Mouse (Mus musculus) hindbrain, embryonic 16.5 days (tissue): Measurements from ENCODE around the gene Thbd. TPM values are rescaled to one million over a fixed set of nuclear protein-coding genes. Genes with fewer than 3 reads are reported as not detected.
A peak's percentile ranks its signal among the peaks of the same experiment; 100 is the strongest.

ENCODE experiments used
- ATAC-seq: fragments of 200-750 bp; cut with Nextera tagmentation; 2 replicates; pipeline ENCODE4 v1.8.0; 2017; ENCODE audit warnings: moderate TSS enrichment, moderate library complexity
- H3K27ac ChIP-seq: fragments of 300-500 bp; sonication (generic); 2 replicates; pipeline ENCODE4 v1.5.1; 2014; ENCODE audit warnings: low read depth, mild to moderate bottlenecking, control low read depth, low read length, moderate library complexity
- H3K27me3 ChIP-seq: fragments of 300-500 bp; sonication (generic); replicated peaks from 2 replicates; pipeline ENCODE4 v1.6.1; 2014; ENCODE audit warnings: low read length; ENCODE audit not compliant: control insufficient read depth, insufficient read depth
- H3K36me3 ChIP-seq: fragments of 300-500 bp; sonication (generic); 2 replicates; pipeline ENCODE4 v1.6.1; 2014; ENCODE audit warnings: mild to moderate bottlenecking, low read length, moderate library complexity, mixed read lengths; ENCODE audit not compliant: control insufficient read depth, insufficient read depth
- H3K4me1 ChIP-seq: fragments of 300-500 bp; sonication (generic); 2 replicates; pipeline ENCODE4 v1.6.1; 2014; ENCODE audit warnings: low read depth, low read length; ENCODE audit not compliant: control insufficient read depth, insufficient read depth
- H3K4me2 ChIP-seq: fragments of 300-500 bp; sonication (generic); 2 replicates; pipeline ENCODE4 v1.6.1; 2014; ENCODE audit warnings: mild to moderate bottlenecking, low read length, control low read depth, moderate library complexity
- H3K4me3 ChIP-seq: fragments of 300-500 bp; sonication (generic); 2 replicates; pipeline ENCODE4 v1.5.1; 2014; ENCODE audit warnings: mild to moderate bottlenecking, low read length, control low read depth, moderate library complexity
- H3K9ac ChIP-seq: fragments of 300-500 bp; sonication (generic); 2 replicates; pipeline ENCODE4 v1.6.1; 2014; ENCODE audit warnings: low read depth, mild to moderate bottlenecking, control low read depth, low read length, moderate library complexity
- H3K9me3 ChIP-seq: fragments of 300-500 bp; sonication (generic); 2 replicates; pipeline ENCODE4 v1.6.1; 2014; ENCODE audit warnings: mild to moderate bottlenecking, low read length, moderate library complexity; ENCODE audit not compliant: control insufficient read depth
- WGBS: fragments of 180-500 bp; shearing (Covaris S2); extraction: QIAGEN DNeasy Blood & Tissue Kit; methylation state at CpG from one replicate; pipeline ENCODE4 v1.1.7; 2014; 5-methylcytosine and 5-hydroxymethylcytosine counted together
- polyA plus RNA-seq: library from polyadenylated mRNA; unstranded; fragments of >200 nt; fragmentation: Nextera tagmentation; extraction: Ambion mirVana; gene quantifications from 2 replicates; pipeline ENCODE4 v1.2.1, GENCODE M21; 2015

The Thbd gene
- polyA plus RNA-seq, 1 experiment from 2014 or later = 11.6 TPM

DNA sequence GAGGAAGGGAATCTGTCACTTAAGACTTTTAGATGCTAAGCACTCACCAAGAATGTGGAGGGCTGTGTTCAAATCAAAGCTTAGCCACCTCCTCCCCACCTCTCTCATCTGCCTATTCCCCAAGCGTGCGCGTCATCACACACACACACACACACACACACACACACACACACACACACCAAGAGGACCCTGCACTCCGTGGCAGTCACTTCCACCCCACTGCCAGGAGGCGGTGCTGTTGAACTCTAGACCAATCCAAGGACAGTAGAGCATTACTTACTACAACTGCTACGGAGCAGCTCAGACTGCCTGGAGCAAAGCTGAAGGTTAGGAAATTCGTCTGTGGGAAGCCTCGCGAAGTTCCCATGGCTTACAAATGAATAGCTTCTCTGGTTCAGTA is 1.2 kb upstream of the Thbd start:
- Histone ChIP-seq H3K4me1 (peaks cover 21% of the 10 kb centered on the region), H3K27me3 (peaks cover 31% of the 10 kb centered on the region), H3K4me2 (no peak overlapping the region), H3K9me3 (no peaks in the 10 kb centered on the region), H3K36me3 (no peaks in the 10 kb centered on the region), H3K9ac (no peak overlapping the region), H3K4me3 (no peak overlapping the region), H3K27ac (no peak overlapping the region)
- WGBS = 16% methylated on average over 9 of the region's 9 CpGs
- peak; percentile 85 for ATAC-seq

DNA sequence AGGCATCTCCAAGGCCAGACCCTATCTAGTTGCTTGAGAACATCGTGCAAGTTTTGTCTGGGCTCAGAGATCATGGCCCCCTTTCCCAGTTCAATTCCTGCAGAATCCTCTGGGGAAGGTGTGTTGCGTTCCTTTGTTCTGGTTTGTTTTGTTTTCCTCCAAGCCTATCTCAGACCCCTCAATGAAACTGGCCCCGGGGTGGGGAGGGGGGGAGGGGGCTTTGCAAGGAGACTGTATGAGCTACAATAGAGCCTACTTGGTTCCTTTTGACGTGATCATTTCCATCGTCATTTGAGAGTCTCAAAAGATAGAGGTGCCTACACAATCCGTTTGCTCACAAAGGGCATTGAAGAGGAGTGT is 753 bp upstream of the Thbd start:
- Histone ChIP-seq H3K9me3 (no peaks in the 10 kb centered on the region), H3K4me1 (peaks cover 21% of the 10 kb centered on the region), H3K9ac (no peak overlapping the region), H3K27me3 (peaks cover 31% of the 10 kb centered on the region), H3K4me3 (no peak overlapping the region), H3K4me2 (no peak overlapping the region; the same call in 1 of the 2 replicates), H3K27ac (no peak overlapping the region), H3K36me3 (no peaks in the 10 kb centered on the region)
- ATAC-seq = no peak; the same call in 1 of the 2 replicates
- WGBS = 9% methylated on average over 6 of the region's 6 CpGs

DNA sequence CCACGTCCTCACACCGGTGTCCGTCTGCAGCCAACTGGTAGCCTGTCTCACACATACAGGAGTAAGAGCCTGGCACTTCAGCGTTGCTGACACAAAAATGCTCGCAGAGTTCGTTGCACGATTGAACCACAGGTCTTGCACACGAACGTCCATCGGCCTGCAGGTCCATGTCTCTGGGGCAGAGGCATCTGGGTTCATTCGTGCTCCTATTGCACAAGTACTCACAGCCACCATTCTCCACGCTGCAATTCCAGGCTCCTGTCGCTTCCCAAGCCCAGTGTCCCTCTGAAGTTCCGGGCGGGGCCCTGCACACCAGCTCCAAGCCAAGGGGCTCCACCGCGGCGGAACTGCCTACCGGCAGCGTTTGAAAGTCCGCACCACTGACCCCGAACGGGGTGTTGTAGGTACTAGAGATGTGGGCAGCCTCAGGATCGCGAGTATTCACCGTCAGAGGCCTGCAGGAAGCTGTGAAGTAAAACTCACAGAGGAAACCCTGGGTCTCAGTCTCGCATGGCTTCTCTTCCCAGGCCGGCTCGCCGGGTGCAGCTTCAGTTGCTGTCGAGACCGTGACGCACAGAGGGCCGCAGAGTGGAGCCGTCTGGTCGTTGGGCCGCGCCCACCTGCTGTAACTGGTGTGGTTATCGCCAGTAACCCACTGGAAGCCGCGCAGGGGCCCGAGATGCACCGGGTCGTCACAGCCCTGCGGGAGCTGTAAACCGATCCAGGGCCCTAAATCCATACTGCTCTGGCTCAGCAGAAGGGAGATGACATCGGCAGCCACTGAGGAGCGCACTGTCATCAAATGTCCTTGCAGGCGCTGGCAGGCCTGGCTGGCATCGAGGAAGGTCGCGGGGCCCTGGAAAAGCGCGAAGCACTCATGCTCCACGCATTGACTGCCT is 768 bp downstream of the Thbd start:
- Histone ChIP-seq H3K4me3 (peak overlapping the region; percentile 41), H3K9me3 (no peaks in the 10 kb centered on the region), H3K36me3 (no peaks in the 10 kb centered on the region), H3K27me3 (peaks cover 31% of the 10 kb centered on the region), H3K4me1 (peaks cover 21% of the 10 kb centered on the region), H3K9ac (peak overlapping the region; percentile 54), H3K27ac (no peak overlapping the region), H3K4me2 (peak overlapping the region; percentile 65)
- ATAC-seq = peak; percentile 43
- 5% methylated on average over 55 of the region's 55 CpGs for WGBS

DNA sequence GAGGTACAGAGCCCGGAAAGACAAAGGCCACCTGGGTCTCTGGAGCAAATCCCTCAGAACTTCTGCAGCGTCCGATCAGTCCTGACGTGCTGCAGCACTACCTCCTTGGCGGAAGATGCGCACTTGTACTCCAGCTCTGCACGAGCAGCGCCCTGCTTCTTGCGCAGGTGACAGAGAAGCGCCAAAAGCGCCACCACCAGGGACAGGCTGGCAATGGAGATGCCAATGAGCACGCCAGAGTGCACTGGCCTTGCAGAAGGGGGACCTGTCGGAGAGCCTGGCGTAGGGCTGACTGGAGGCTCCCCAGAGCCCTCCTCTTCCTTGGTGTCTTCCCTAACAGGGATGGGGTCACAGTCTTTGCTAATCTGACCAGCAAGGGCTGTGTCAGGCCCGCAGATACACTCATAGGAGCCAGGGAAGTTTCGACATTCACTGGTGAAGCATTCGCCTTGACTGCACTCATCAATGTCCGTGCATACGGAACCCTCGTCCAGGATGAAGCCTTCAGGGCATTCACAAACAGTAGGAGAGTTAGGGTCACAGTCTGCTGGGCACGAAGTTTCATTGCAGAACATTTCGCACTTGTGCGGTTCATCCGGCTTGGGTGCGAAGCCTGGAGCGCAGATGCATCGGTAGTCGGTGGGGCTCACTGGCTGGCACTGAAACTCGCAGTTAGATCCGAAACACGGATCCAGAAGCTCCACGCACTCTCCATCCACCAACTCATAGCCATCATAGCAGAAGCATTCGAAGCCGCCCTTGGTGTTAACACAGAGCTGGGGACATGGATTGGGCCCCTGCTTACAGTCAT is 1.6 kb downstream of the Thbd start:
- Histone ChIP-seq H3K4me1 (peaks cover 21% of the 10 kb centered on the region), H3K27ac (no peak overlapping the region), H3K4me2 (peak overlapping the region; percentile 65), H3K9ac (0 out of 2 replicates have a peak overlapping the region, but pooled peaks have one; percentile 0), H3K9me3 (no peaks in the 10 kb centered on the region), H3K4me3 (peak overlapping the region; percentile 41), H3K36me3 (no peaks in the 10 kb centered on the region), H3K27me3 (peaks cover 31% of the 10 kb centered on the region)
- ATAC-seq = peak; percentile 37; the same call in 1 of the 2 replicates
- whole genome bisulfite sequencing = 9% methylated on average over 34 of the region's 34 CpGs

DNA sequence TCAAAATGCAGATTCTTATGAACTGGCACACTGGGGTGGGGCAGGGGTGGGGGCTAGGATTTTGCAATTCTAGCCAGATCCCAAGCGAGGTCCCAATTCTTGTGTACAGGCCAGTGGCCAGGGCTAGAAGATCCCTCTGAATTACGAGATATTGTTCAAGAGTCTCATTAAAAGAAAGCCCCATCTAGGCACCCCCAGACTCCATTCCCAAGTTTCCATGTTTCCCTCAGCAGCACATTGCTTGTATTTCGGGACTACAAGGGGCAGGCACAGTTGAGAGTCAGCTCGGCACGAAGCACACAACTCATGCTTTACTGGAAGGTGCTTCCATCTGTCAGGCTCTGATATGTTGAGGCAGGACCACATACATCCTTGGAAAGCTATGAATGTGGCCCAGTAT is 3.1 kb downstream of the Thbd start:
- no peak for ATAC-seq
- H3K36me3 ChIP-seq = no peaks in the 10 kb centered on the region
- no peak overlapping the region for H3K9ac ChIP-seq
- H3K4me3 ChIP-seq = no peak overlapping the region
- no peak overlapping the region for H3K27ac ChIP-seq
- no peaks in the 10 kb centered on the region for H3K9me3 ChIP-seq
- no peak overlapping the region for H3K4me2 ChIP-seq
- 88% methylated on average over 5 of the region's 5 CpGs for WGBS
- peaks cover 21% of the 10 kb centered on the region for H3K4me1 ChIP-seq
- H3K27me3 ChIP-seq = peaks cover 31% of the 10 kb centered on the region

DNA sequence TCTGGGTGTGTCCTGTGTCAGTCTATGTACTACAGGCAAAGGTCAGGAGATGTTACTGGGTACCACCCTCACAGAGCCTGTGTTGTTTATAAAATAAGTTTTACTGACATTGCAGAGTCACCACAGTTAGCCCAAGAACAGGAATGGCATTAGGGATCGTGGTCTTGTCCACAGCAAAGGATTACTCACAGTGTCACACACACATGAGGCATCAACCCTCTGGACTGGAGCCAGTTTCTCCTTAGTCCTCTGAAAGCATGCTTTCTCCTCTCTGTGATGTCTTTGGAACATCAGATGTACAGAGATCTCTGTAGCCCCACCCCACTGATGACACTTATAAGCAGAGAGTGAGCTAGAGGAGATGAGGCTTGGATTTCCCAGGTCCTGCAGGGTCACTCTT is 5.8 kb downstream of the Thbd start:
- Histone ChIP-seq H3K4me1 (peaks cover 10% of the 10 kb centered on the region), H3K9ac (no peak overlapping the region), H3K4me2 (no peak overlapping the region), H3K4me3 (no peak overlapping the region), H3K9me3 (no peaks in the 10 kb centered on the region), H3K27me3 (peaks cover 17% of the 10 kb centered on the region), H3K36me3 (no peaks in the 10 kb centered on the region), H3K27ac (no peak overlapping the region)
- no peak for ATAC-seq
- 76% methylated on average over 1 of the region's 1 CpGs for WGBS

DNA sequence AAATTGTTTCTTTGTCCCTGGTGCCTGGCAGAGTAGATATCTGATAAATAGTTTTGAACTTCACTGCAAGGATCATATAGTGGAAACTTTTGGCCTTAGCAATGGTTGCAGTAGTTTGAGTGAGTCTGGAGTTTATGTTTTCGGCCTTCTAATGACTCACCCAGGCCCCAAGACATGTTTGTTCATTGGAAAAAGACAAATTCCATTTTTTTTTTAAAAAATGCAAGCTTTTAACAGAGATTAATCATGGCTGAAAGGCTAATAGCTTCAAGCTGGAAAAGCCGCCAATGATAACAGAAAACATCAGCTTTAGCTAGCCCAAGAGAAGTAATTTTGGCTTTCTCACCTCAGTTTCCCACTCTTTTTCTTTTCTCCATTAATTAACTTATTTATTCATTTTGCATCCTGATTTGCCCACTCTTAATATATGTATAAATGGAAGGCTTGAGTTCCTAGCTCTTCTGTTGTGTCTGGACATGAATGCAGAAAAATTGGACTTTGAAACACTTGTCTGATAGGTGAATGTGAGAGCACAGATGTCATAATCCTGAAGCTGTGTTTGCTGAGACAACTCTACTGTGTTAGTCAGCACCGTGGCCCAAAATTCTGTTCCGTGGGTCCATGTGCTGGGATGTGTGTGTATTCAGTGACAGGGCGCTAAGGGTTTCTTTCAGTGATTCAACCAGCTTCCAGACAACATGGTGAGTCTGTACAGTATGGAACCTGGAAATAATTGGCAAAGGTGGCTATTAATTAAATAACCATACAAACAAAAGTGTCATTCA is 8.9 kb downstream of the Thbd start:
- H3K27ac ChIP-seq = no peak overlapping the region
- no peak overlapping the region for H3K9ac ChIP-seq
- no peaks in the 10 kb centered on the region for H3K9me3 ChIP-seq
- H3K27me3 ChIP-seq = 0 out of 2 replicates have a peak, but pooled peaks cover 2% of the 10 kb centered on the region
- H3K4me1 ChIP-seq = peaks cover 4% of the 10 kb centered on the region
- no peaks in the 10 kb centered on the region for H3K36me3 ChIP-seq
- H3K4me2 ChIP-seq = no peak overlapping the region
- WGBS = 94% methylated on average over 5 of the region's 5 CpGs
- ATAC-seq = no peak
- no peak overlapping the region for H3K4me3 ChIP-seq

DNA sequence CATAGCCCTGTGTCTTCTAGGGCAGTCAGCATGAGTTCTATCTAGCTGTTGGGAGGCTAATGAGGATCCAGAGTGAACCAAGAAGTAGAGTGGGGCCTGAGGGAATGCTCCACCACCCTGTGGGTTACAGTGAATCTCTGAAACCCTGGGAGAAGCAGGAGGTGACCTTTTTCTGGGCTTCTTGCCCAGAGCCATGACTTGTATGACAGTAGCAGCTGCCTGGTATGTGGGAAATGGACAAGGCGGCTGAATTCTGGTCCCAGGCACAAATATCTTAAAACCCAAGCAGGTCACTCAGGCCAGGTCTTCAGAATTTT is 10.2 kb downstream of the Thbd start:
- H3K27ac ChIP-seq = no peak overlapping the region
- H3K4me2 ChIP-seq = no peak overlapping the region
- ATAC-seq = no peak
- peaks cover 4% of the 10 kb centered on the region for H3K4me1 ChIP-seq
- H3K9me3 ChIP-seq = no peaks in the 10 kb centered on the region
- H3K4me3 ChIP-seq = no peak overlapping the region
- no peak overlapping the region for H3K9ac ChIP-seq
- no peaks in the 10 kb centered on the region for H3K36me3 ChIP-seq
- H3K27me3 ChIP-seq = 0 out of 2 replicates have a peak, but pooled peaks cover 6% of the 10 kb centered on the region
- 79% methylated on average over 1 of the region's 1 CpGs for WGBS
